Mouse (Mus musculus) small intestine, adult 2 months (tissue): ENCODE data around the gene Fam104a.

Experiments used
- CTCF ChIP-seq: fragments of 200-500 bp; IDR thresholded peaks from 2 replicates; pipeline ENCODE4 v1.5.1; 2012; ENCODE audit warnings: low read depth, mild to moderate bottlenecking, control low read depth, inconsistent platforms, low read length, moderate library complexity, mixed read lengths; ENCODE audit not compliant: insufficient replicate concordance, insufficient read length; ENCODE audit errors: extremely low read depth
- POLR2A ChIP-seq: fragments of 200-500 bp; IDR thresholded peaks from 2 replicates; pipeline ENCODE4 v1.6.1; 2012; ENCODE audit warnings: low read depth, mild to moderate bottlenecking, control low read depth, inconsistent platforms, low read length, moderate library complexity

GRCm38 (mm10) chr11:113710257-113710777, 26.4 kb upstream of the Fam104a start:
- TF ChIP-seq POLR2A (no peak), CTCF (no peak)
